Mouse (Mus musculus): ENCODE measurements around the gene Cul3. TPM values are rescaled to one million over a fixed set of nuclear protein-coding genes. Genes with fewer than 3 reads are reported as not detected.
A peak's percentile ranks its signal among the peaks of the same experiment; 100 is the strongest.

Cul3 gene
- total RNA-seq (2012; rRNA removed) = 65.5 and 82.2 TPM in 2 replicates
- total RNA-seq (2014; rRNA removed) = 232 and 237 TPM in 2 replicates
- 148 and 176 TPM in 2 replicates for polyA plus RNA-seq (2012; ENCODE audit: insufficient read length, low read depth)

- peak; percentile 98 for DNase-seq (ENCODE audit: extremely low read depth)
- TF ChIP-seq USF1 (IDR thresholded peaks at IDR 0.05; ENCODE audit: low read depth, low read length) (peak; percentile 96), EP300 (IDR thresholded peaks at IDR 0.05; ENCODE audit: low read length) (no peak), MAX (IDR thresholded peaks at IDR 0.05; ENCODE audit: low read length) (peak; percentile 90), IRF4 (IDR thresholded peaks at IDR 0.05; ENCODE audit: low read depth, low read length) (0 out of 2 replicates have a peak, but pooled peaks have one; percentile 37), NRF1 (IDR thresholded peaks at IDR 0.05; ENCODE audit: low read depth, low read length) (peak; percentile 63), NELFE (IDR thresholded peaks at IDR 0.05; ENCODE audit: low read depth, low read length) (peak; percentile 74), KAT2A (IDR thresholded peaks at IDR 0.05; ENCODE audit: insufficient replicate concordance, low read length) (0 out of 2 replicates have a peak, but pooled peaks have one; percentile 18), MAFK (IDR thresholded peaks at IDR 0.05; ENCODE audit: insufficient replicate concordance, low read length) (no peak), JUN (IDR thresholded peaks at IDR 0.05; ENCODE audit: insufficient read depth, low read depth, low read length) (no peak), E2F4 (IDR thresholded peaks at IDR 0.05; ENCODE audit: insufficient replicate concordance, low read depth, low read length) (no peak), SIN3A (IDR thresholded peaks at IDR 0.05; ENCODE audit: low read length) (peak; percentile 79; the same call in 1 of the 2 replicates), ZMIZ1 (IDR thresholded peaks at IDR 0.05; ENCODE audit: low read depth, low read length) (no peak; the same call in none of the 2 replicates), MEF2A (IDR thresholded peaks at IDR 0.05; ENCODE audit: borderline replicate concordance, low read depth, low read length) (0 out of 2 replicates have a peak, but pooled peaks have one; percentile 30), HCFC1 (IDR thresholded peaks at IDR 0.05; ENCODE audit: low read depth, low read length) (peak; percentile 14; the same call in 1 of the 2 replicates), TCF12 (IDR thresholded peaks at IDR 0.05; ENCODE audit: low read depth, low read length) (peak; percentile 65), SMC3 (IDR thresholded peaks at IDR 0.05; ENCODE audit: low read depth, low read length) (no peak), ZNF384 (IDR thresholded peaks at IDR 0.05; ENCODE audit: low read depth, low read length) (no peak), MYC (IDR thresholded peaks at IDR 0.05; ENCODE audit: low read depth, low read length) (0 out of 2 replicates have a peak, but pooled peaks have one; percentile 19), ZKSCAN1 (IDR thresholded peaks at IDR 0.05; ENCODE audit: borderline replicate concordance, low read depth, low read length) (no peak), ELF1 (IDR thresholded peaks at IDR 0.05; ENCODE audit: low read depth, low read length) (peak; percentile 91), JUND (conservative IDR thresholded peaks at IDR 0.05; ENCODE audit: low read depth, low read length) (no peak), BHLHE40 (IDR thresholded peaks at IDR 0.05; ENCODE audit: low read depth, low read length) (peak; percentile 67), MXI1 (IDR thresholded peaks at IDR 0.05; ENCODE audit: low read depth, low read length) (peak; percentile 83), ETS1 (conservative IDR thresholded peaks at IDR 0.05; ENCODE audit: low read depth, low read length) (no peak), USF2 (conservative IDR thresholded peaks at IDR 0.05; ENCODE audit: low read depth, low read length) (peak; percentile 90), CHD2 (IDR thresholded peaks at IDR 0.05; ENCODE audit: low read length) (peak; percentile 98), POLR2A (IDR thresholded peaks at IDR 0.05; ENCODE audit: low read depth, low read length) (peak; percentile 80), MAZ (IDR thresholded peaks at IDR 0.05; ENCODE audit: low read depth, low read length) (peak; percentile 94)
- no peaks in the 10 kb centered on the region for H3K9me3 ChIP-seq (replicated peaks; ENCODE audit: low read length)
- peaks cover 32% of the 10 kb centered on the region for H3K79me2 ChIP-seq (replicated peaks; ENCODE audit: control insufficient read depth, extremely low read depth, insufficient read depth, poor library complexity, severe bottlenecking)
- H3K4me2 ChIP-seq (ENCODE audit: insufficient read depth, low read depth, poor library complexity, severe bottlenecking) = peak within 1 kb of the TSS; percentile 87
- peaks cover 6 to 28% of the 10 kb centered on the region in 2 experiments; a peak in 3 of 4 replicates for H3K4me1 ChIP-seq (ENCODE audit: control insufficient read depth in 1 of 2, insufficient read depth in 2 of 2)
- dilution Hi-C loops (cut with MboI; ENCODE audit: extremely low pct_ligation_motif_present, extremely low pct_unique_long_range_greater_than_20kb, low sequenced_read_pairs) = no loop called here
- peak within 1 kb of the TSS; percentile 93 for H3K27ac ChIP-seq (ENCODE audit: insufficient read depth, low read depth)
- in situ Hi-C loops (cut with MboI; ENCODE audit: low pct_ligation_motif_present, low pct_unique_long_range_greater_than_20kb, low sequenced_read_pairs) = no loop called here
- H3K27me3 ChIP-seq (replicated peaks) = no peaks in the 10 kb centered on the region
- peak within 1 kb of the TSS; percentile 100 for H3K9ac ChIP-seq (ENCODE audit: insufficient read depth, low read depth)
- peaks cover 0 to 9% of the 10 kb centered on the region in 2 experiments for H3K36me3 ChIP-seq (replicated peaks in 1 of 2; ENCODE audit: control insufficient read depth in 1 of 2, insufficient read depth in 1 of 2, low read length in 1 of 2)
- H3K4me3 ChIP-seq (replicated peaks in 1 of 3; ENCODE audit: low read depth in 2 of 3, low read length in 2 of 3, poor library complexity in 1 of 3) = peak within 1 kb of the TSS; percentile 88 to 100 (median 89)
Observed at GRCm38 (mm10) chr1:80340436-80341376, at the start of gene Cul3. Cul3 (minus strand) TSS chr1:80340480.

Measured in CH12.LX (cell line).